Mouse (Mus musculus) brain, embryonic 14.5 days (tissue): ENCODE measurements at regions not wholly inside any gene's neighbourhood (a gene's known extent, or its start where the extent isn't known, plus 50 kb on each side); places are given as distances from the start of the nearest gene placed in this dataset.
"Not testable (repeated sequence)": the region's sequence is repeated elsewhere in the genome, so short reads cannot be mapped to it uniquely, and the experiment has no call there.

Experiments
- DNase-seq: peaks from one replicate; pipeline ENCODE4 v3.0.0-alpha.2; 2011; ENCODE audit warnings: low read depth
- CTCF ChIP-seq: fragments of 200-500 bp; IDR thresholded peaks from 2 replicates; pipeline ENCODE4 v1.5.1; 2012; ENCODE audit warnings: inconsistent platforms, mild to moderate bottlenecking, moderate library complexity, borderline replicate concordance; ENCODE audit not compliant: insufficient read depth, insufficient read length; ENCODE audit errors: extremely low read depth
- POLR2A ChIP-seq: fragments of 200-500 bp; IDR thresholded peaks from 2 replicates; pipeline ENCODE4 v1.6.1; 2012; ENCODE audit warnings: mild to moderate bottlenecking, inconsistent platforms, borderline replicate concordance; ENCODE audit not compliant: poor library complexity, insufficient read depth, insufficient read length, severe bottlenecking; ENCODE audit errors: extremely low read depth

DNA sequence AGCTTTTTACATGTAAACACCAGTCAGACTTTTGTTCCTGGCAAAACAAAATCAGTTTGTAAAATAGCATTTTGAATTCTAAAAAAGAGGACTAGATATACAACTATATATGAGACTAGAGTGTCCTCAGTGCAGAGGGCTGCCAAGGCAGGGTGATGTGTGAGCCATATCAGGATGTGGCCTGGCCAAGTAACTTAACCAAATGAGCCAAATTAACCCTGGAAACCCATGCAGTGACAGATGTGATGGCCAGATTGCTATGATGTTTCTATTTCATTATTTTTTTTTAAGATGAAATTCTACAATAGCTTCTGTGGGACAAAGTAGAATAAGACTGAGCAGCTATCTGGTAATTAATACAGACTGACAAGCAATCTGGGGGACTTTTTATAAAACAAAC lies 181.8 kb downstream of the Nova1 start:
- TF ChIP-seq POLR2A: no peak
- no peak for TF ChIP-seq CTCF
- DNase-seq: peak; percentile 59

DNA sequence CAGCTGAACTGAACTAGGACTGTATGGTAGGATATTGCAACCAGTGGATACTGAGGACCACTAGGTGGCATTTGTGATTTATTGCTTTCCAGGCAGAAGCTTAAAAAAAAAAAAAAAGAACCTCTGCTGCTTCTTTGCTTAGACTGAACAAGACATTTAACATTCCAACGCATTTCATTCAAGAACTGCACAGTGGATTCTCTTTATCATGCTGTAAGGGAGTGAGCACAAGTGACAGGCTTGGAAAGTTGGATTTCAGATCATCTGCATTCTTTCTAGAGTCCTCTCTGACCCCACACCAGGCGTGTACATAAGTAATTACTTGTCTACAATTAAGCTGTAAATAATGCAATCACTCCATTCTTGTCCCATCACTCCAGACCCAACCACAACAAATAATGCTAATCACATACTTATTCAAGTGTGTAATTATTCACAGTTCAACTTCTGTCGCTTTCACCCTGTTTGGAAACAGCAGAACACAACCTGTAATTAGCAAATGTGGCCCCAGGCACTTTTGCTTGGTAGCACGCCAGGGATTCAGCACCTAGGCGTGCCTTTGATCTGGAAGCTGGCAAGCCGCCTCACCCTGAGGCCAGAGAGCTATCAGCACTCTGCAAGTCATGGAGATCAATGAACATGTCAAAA lies 183.5 kb downstream of the Nova1 start:
- TF ChIP-seq POLR2A (no peak), CTCF (peak; percentile 42; the same call in 1 of the 2 replicates)
- peak; percentile 95 for DNase-seq

DNA sequence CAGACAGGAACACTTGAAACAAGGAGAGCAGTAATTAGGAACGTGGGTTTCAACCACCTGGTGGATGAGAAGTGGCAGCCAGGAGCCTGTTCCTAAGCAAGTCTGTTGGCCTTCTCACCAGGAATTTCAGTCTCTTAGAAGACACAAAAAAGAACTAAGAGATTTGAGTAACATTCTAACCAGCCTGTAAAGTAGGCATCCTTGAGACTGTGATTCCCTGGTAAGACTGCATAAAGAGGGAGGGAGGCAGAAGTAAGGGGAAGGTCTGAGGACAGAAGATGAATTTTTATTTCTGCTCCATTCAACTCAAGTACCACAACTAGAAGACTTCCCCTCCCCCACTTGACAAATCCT lies 184.0 kb downstream of the Nova1 start:
- TF ChIP-seq POLR2A (no peak), CTCF (no peak)
- DNase-seq: no peak

DNA sequence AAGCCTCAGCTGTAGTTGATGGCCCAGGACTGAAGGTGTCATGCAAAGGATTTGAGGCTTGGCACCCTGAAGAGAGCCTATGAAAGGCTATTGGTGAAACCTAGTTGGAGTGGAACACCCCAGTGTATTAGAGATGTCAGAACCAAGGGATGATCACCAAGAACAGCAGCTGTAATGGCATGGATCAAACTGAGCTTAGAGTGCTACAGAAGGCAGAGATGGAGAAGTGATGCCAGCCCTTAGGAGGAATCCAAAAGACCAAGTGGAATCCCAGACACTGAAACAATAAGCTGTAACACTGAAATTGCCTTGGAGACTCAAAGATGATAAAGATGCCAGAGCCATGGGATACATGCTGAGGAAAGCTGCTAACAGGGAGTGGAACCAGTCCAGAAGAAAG lies 186.3 kb downstream of the Nova1 start:
- not testable (repeated sequence) for DNase-seq

DNA sequence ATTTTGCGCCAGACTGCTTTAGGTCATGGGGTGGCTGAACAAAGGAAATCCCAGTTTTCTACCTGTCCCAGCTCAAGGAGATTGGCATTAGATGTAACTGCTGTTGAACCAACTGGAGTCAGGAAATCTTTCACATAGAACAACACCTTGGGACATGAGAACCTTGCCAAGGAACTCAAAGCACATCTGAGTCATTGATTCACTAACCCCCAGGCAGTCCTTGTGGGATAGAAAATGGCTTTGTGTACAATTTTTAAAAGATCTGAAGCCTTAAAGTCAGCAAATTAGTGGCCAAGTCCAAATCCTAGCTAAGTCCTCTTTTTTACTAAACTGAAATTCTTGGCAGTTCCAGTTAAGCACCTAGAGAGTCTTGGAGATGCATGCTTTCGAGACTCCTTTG lies 191.4 kb downstream of the Nova1 start:
- peak; percentile 24 for DNase-seq
- no peak for TF ChIP-seq CTCF
- no peak for TF ChIP-seq POLR2A

DNA sequence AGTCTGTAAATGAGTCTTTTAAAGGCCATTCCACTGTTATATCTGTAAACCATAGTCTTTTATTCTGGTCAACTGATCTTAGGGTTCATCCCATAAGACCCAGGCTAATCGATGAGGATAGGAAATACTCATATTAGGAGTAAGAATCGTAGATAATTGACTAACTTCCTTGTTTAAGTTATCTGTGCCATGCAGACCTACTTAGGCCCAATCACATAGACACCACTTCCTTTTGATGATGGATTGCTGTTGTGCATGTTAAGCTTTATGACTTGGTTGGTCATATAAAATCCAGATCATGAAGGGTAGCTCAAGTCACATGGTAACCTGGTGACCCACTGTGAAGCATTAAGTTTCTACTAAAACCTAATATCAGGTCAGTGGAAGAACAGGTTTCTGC lies 207.3 kb downstream of the Nova1 start:
- no peak for DNase-seq
- TF ChIP-seq CTCF: no peak
- TF ChIP-seq POLR2A: no peak

DNA sequence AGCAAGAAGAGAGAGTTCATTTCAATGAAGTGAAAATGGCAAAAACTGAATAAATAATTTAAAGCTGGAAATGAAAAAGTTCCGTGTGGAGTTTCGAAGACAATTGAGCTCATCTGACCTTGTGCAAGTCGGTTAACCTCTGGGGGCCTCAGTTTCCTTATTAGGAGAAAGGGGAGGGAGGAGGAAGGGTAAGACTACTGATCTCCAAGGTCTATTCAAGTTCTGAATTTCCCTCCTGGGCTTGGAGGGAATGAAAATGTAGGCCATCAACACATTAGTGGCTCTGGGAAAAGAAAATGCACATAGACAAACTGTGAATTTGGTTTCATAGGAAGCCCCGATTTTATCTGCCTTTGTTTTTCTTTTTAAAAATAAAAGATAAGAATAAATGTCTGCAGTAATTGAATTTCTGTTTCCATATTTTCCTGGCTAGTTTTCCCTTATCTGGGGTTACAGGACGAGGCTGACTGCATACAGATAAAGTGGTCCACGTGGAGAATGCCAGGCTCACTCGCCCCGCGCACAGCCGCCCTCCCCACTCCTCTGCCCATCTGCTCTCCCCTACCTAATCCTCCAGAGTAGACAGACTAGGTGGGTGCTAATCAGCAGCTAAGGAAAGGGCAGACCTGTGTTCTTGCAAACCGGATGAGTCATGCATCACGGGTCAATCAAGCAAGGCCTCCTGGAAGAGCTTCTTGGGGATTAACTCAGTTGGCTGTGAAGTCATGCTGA lies 209.0 kb downstream of the Nova1 start:
- peak; percentile 75 for DNase-seq
- no peak for TF ChIP-seq POLR2A
- no peak for TF ChIP-seq CTCF

DNA sequence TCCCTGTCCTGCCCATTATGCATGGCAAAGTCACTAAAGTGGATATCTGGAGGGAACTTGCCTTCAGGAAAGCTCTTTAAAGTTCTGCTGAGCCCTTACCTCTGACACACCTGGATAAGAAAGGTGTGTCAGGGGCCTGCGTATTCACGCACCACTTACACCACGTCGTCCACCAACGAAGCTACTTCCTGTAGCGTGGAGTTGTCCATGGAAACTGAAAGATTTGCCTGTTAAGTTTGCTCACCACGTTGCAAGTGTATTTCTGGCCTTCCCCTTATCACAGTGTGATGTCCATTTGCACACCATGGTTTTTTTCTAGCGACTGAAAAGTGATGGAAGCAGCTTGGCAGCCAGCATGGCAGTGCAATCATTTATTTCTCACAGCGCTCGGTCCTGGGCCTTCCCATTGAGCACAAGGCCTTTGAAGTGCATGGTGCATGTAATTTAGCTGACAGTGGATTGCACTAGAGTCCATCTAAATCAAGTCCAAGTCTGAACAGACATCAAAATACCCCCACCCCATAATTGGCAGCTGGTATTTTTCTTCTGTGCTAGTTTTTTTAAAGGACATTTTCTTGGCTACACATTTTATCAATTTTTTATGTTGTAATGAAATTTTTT lies 210.3 kb downstream of the Nova1 start:
- DNase-seq: peak; percentile 90
- TF ChIP-seq CTCF (no peak), POLR2A (no peak)

DNA sequence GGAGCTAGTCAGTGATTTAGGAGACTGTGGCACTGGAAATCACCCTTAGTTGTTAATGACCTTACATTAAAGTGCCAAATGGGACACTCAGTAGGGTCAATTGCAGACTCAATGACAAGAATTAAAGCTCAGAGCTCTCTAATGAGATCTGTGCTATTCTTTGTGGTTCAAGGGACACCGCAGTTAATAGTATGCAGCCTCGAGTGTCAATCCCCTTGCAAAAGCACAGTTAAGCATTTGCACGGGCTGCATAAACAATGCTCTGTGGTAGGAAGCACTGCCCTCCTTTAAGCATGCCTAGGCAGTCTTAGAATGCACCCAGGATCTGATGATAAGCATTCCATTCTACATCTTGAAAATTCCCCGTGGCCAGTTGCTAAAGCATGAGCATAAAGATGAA lies 221.5 kb downstream of the Nova1 start:
- no peak for TF ChIP-seq CTCF
- no peak for TF ChIP-seq POLR2A
- peak; percentile 73 for DNase-seq

DNA sequence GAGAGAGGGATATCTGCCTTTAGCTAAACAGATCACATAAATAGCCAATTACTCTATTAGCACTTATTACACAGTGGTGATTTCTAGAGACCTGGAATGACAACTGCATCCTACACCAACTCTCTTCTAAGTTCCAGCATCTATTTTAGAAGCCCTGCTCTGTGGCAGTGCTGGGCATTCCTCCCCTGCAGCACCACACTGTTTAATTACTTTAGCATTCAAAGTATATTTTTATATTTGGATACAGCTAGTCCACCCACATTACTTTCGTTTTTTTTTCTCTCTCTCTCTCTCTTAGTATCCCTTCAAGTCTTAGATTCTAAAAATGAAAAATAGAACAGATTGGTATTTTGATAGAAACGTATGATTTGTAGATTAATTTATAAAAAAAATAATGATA lies 250.1 kb downstream of the Nova1 start:
- DNase-seq: no peak
- TF ChIP-seq POLR2A (no peak), CTCF (no peak)

DNA sequence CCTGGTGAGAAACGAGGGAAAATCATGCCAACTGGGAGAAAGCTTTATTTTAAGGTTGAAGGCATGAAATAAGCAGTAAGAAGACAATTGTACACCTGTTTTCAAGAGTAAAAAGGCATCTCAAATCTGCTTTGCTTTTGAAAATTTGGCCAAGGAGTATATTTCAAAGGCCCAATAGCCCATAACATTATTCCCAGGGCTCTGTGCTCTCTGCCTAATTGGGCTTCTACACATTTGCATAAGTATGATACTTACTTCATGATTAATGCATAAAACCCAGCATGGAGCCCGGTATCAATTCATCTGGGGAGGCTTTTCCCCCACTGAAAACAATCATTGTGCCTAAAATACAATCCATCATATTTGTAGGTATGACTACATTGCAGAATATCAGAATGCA lies 252.4 kb downstream of the Nova1 start:
- peak; percentile 73 for DNase-seq
- TF ChIP-seq CTCF: no peak
- TF ChIP-seq POLR2A: no peak

DNA sequence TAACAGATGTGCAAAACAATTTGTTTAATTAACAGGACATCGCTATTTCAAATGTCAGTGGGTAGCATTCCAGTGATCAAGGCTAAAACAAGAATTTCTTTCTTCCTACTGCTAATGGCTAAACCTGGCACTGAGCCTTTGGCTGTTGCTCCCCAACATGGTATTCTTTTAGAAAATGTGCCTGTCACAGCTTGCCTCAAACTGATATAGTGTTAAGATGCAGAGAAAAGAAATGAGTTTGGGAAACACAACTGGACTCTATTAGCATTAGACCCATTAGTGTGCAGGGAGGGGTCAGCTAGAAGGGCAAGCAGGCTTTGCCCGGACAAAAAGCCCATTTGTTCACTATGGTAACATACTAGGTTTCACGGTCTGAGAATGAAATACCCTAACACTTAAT lies 297.8 kb downstream of the Nova1 start:
- TF ChIP-seq CTCF (no peak), POLR2A (no peak)
- DNase-seq: peak; percentile 89
